Mouse (Mus musculus): Measurements from ENCODE around the gene Fam57a.

Gene Fam57a

DNA sequence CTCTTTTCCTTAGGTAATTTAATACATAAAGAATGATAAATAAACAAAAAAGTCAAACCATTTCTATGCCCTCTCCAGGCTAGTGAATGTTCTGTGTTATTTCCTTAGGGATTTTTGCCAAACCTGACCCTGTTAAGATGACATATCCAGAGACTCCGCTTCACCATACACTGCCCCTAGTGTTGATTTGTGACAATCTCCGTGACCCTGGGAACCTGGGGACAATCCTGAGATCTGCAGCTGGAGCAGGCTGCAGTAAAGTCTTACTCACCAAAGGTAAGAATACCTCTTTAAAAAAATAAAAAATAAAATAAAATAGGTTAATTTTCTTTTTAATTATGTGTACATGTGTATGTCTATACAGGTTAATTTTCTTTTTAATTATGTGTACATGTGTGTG is 67.8 kb downstream of the Fam57a start:
- no peak for DNase-seq

DNA sequence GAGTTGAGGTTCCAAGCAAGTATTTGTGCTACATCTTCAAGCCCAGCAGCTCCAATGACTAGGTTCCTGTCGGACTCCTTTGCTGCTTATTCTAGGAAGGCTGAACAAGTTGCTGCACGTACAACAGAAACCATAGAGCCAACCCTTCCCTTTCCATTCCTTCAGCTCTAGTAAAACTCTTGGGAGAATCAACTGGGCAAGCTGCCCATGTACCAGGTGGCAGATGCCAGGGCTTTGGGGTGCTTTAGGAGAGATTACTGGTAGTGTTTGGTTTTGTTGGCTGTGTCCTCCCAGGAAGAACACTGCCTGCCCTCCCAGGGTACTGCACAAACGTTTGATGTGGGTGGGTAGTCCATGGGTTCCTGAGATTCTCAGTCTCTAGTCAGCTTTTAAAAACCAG is 72.6 kb downstream of the Fam57a start:
- no peak for DNase-seq

DNA sequence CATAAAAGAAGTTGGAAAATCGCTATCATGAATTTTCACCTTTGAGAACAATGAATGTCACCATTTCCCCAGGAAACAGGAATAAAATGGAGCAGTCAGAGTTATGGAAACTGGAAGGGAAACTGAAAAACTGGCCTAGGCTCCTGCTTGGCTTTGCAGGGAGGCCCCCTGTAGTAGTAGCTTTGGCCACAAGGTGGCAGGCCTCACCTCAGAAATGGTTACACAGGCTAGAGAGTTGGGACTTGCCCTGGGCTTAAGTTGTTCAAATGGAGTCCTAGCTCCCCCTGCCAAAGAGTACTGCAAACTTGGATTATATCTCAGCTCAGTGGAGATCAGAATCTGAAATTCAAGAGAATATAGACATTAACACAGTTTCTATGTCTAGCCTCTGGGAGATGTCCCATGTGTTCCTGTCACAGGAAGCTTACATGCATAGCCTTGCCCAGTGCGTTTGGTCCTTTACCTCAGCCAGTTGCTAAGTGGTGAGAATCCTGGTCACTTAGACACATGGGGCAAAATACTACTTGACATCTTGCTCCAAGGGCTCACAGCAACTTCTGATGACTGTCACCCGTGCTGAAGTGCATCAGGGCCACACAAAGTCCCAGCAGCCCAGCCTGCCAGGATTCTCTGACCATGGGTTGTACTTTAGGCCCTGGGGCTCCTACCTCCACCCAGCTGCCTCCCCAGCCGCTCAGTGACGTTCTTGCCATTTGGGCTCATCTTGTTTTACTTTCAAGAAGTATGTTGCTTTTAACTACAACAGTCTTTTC is 73.9 kb downstream of the Fam57a start:
- peak; percentile 90 for DNase-seq

DNA sequence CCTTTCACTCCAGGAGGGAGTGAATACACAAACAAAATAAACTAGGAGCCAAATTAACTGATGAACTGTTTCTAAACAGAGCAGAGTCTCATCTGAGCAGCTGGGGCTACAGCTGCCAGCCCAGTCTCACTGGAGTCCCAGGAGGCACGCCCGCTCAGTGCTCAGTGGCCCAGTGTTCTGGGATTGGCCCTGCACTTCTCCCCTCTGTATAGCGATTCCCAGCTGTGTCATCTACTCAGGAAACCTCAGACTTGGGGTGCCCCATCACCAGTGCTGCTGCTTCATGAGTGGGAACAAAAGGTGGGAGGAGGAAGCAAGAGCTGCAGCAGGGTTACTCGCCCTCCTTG is 74.4 kb downstream of the Fam57a start:
- DNase-seq = no peak

DNA sequence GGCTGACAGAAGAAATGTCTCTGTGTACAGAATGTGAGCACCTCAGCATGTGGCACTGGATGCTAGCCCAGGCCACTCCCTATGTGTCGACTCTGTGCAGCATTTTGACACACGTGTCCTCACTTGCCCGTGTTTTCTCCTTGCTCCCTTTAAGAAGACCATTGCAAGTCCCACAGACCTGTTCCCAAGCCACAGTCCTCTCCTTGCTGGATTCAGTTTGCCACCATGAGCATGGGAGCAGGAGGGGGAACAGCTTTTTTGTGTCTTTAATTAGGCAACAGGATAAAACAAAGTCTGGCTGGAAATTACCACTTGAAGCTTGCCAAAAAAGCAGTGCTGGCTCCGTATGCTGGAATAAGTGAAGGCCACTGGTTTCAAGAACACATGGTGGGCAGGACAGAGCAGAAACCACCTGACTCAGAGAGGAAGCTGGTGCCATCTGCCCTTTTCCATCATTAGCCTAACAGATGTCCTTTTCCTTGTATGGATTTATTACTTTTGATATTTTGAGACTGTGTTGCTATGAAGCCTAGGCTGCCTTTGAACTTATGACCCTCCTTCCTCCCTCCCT is 76.0 kb downstream of the Fam57a start:
- DNase-seq = no peak

DNA sequence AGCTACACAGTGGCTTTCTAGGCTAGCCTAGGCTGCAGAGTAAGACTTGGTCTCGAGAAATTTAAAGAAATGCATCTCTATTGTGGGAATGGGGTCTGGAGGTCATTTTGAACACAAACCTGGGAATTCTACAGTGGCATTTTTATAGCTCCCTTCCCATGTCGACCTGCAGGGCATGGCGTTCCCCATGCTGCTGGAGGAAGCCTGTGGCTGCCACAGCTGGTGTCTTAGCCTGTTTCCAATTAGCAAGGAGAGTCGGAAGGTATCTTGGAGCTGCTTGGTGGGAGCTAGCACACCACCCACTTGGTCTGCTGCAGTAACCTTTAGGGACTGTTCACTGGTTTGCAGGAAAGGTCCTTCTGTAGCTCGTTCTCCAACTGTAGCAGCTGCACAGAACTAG is 76.7 kb downstream of the Fam57a start:
- no peak for DNase-seq

DNA sequence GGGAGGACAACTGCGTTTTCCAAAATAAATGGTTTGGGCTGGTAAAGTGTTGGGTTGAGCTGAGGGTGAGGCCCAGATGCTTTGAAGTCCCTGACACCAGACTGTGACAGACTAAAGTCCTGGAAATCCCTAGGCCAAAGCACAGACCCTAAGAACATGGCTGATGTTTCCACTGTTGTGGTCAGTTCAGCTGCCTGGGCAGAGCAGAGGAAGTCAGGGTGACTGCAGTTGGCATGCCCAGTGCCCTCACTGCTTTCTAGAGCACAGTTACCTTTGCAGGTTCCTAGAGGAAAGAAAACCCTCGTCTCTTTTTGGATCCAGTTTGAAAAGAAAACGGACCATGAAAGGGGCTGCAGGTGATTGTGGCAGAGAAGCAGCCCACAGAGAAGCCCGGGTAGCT is 77.9 kb downstream of the Fam57a start:
- no peak for DNase-seq

DNA sequence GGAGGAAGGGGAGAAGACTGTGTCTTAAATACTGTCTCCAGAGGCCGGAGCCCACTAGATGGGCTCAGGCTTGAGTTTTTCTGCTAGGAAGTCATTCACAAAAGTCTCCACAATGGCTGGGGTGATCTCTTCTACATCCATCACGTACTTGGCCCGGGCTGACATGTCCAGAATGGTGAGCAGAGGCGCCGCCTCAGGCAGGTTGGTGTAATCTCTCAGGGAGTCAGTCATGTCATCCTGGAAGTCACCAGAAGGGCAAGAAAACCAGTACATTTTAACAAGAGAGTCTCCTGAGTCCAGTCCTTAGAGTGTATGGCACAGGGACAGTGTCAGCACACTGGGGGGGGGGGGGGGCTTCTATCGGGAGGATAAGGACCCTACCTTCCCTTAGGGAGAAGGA is 79.0 kb downstream of the Fam57a start:
- no peak for DNase-seq

DNA sequence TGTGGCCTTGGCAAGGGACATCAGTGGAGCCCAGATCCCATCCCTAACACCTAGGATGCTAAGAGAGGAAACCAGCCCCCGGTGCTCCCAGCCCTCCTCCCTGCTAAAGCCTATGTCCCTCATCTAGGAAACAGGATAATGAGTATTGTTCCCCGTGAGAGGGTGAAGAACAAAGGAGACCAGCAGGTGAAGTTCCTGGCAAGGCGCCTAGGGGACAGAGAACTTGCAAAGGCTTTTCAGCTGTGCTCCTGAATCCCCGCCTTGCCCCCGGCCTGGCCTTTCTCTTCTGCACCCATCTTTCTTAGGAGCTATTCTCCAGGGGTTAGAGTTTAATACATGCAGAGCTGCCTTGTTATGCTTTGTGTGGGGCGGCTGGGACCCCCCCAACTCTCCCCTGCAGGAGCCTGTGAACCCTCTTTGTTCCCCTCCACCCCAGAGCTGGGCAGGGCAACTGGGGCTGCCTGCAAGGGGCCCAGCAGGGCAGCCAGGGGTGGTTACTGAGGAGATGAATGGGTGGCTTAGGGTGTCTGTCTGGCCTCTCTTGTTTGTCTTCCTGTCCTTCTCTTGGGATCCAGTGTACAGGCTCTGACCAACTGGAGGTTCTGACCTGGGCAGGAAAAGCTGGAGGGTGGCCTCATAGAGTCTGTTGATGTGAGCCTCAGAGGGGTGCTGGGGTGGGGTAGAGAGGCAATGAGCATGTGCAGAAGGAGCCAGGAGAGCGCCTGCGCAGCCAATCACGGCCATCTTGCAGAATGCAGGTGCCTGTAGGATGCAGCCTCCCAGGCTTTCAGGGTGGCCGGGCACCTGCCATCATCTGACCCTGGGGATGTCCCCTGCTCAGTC is 81.0 kb downstream of the Fam57a start:
- DNase-seq = no peak

DNA sequence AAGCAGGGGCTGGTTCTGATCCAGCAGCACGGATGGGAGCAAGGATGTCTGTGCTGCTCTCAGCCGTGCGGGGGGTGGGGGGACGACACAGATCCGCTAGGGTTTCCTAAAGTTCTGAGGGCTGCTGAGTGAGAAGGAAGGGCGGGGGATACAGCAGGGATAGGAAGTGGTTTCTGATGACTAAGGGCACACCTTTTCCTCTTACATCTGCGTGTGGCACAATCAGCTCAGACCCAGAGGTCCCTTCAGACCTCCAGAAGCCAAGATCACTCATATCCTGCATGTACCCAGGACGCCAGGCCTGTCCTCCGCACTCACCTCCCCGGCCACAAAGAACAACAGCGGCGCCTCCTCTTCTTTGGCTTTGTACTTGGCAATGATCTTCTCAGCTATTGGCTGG is 81.8 kb downstream of the Fam57a start:
- DNase-seq = peak; percentile 48

DNA sequence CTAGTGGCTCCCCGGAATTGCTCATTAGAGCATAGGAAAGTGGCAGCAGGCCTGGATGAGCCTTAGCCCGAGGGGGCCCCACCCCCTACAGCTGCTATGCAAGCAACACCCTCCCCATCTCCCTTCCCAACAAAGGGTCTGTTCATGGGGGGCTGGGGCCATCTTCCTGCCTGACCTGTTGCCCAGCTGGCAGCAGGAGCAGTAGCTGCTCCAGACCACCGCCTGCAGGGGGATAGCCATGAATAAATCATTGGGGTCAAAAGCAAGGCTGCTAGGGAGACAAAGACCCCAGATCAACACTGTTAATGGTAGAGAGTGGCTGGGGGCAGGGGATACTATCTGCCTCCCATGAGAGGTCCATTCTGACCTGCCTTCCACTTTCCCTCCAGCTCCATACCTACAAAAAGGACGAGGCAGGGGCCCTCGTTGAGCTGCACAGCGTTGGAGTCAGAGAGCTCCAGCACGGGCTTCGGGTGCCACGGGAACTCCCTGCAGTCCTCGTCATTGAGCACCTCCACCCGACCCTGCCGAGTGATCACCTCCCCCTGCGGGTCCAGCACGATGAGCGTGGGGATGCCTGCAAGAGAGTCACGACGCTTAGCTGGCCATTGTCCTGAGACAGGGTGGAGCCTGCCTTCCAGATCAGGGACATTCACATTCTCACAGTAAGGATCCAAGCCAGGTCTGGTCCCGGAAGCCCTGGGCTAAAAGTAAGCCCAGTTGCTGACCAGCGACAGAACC is 83.3 kb downstream of the Fam57a start:
- no peak for DNase-seq
